Mouse (Mus musculus) lung, embryonic 15.5 days (tissue): ENCODE results near the gene 1110051M20Rik. TPM values are rescaled to one million over a fixed set of nuclear protein-coding genes. Genes with fewer than 3 reads are reported as not detected.
A peak's percentile ranks its signal among the peaks of the same experiment; 100 is the strongest.
"Not testable (repeated sequence)": the region's sequence is repeated elsewhere in the genome, so short reads cannot be mapped to it uniquely, and the experiment has no call there.

Experiments
- ATAC-seq: fragments of 200-750 bp; cut with Nextera tagmentation; 2 replicates; pipeline ENCODE4 v1.8.0; 2017; ENCODE audit warnings: moderate number of reproducible peaks, borderline replicate concordance; ENCODE audit not compliant: low FRiP score, low TSS enrichment; ENCODE audit errors: extremely low read depth
- H3K27ac ChIP-seq: fragments of 300-500 bp; sonication (generic); 2 replicates; pipeline ENCODE4 v1.5.1; 2015; ENCODE audit warnings: moderate library complexity, mild to moderate bottlenecking, inconsistent platforms
- H3K27me3 ChIP-seq: fragments of 300-500 bp; sonication (generic); 2 replicates; pipeline ENCODE4 v1.6.1; 2015; ENCODE audit warnings: inconsistent platforms
- H3K36me3 ChIP-seq: fragments of 300-500 bp; sonication (generic); 2 replicates; pipeline ENCODE4 v1.6.1; 2015; ENCODE audit warnings: inconsistent platforms
- H3K4me1 ChIP-seq: fragments of 300-500 bp; sonication (generic); 2 replicates; pipeline ENCODE4 v1.6.1; 2015; ENCODE audit warnings: inconsistent platforms
- H3K4me2 ChIP-seq: fragments of 300-500 bp; sonication (generic); 2 replicates; pipeline ENCODE4 v1.6.1; 2015; ENCODE audit warnings: inconsistent platforms, mild to moderate bottlenecking, moderate library complexity
- H3K4me3 ChIP-seq: fragments of 300-500 bp; sonication (generic); 2 replicates; pipeline ENCODE4 v1.5.1; 2015; ENCODE audit warnings: mild to moderate bottlenecking, inconsistent platforms
- H3K9ac ChIP-seq: fragments of 300-500 bp; sonication (generic); 2 replicates; pipeline ENCODE4 v1.6.1; 2015; ENCODE audit warnings: inconsistent platforms
- H3K9me3 ChIP-seq: fragments of 300-500 bp; sonication (generic); 2 replicates; pipeline ENCODE4 v1.6.1; 2016; ENCODE audit warnings: inconsistent platforms
- WGBS: fragments of 180-500 bp; shearing (Covaris S2); methylation state at CpG from one replicate; pipeline ENCODE4 v1.1.7; 2015; 5-methylcytosine and 5-hydroxymethylcytosine counted together
- microRNA-seq: library from miRNA; unstranded; fragments of <30 nt; microRNA quantifications from one replicate; pipeline ENCODE4, GENCODE M21; 2016
- polyA plus RNA-seq: library from polyadenylated mRNA; unstranded; fragments of >200 nt; fragmentation: Nextera tagmentation; extraction: Ambion mirVana; gene quantifications from 2 replicates; pipeline ENCODE4 v1.2.1, GENCODE M21; 2015

Gene 1110051M20Rik
- polyA plus RNA-seq, 1 experiment from 2014 or later, result 66.8 TPM

GRCm38 (mm10) chr2:91248366-91248765 is 196.1 kb downstream of the 1110051M20Rik start:
- H3K27ac ChIP-seq, result no peak overlapping the region
- 0 out of 2 replicates have a peak, but pooled peaks cover 2% of the 10 kb centered on the region for H3K27me3 ChIP-seq
- ATAC-seq, result no peak
- no peaks in the 10 kb centered on the region for H3K36me3 ChIP-seq
- H3K4me3 ChIP-seq, result no peak overlapping the region
- no peak overlapping the region for H3K9ac ChIP-seq
- no peaks in the 10 kb centered on the region for H3K4me1 ChIP-seq
- no peaks in the 10 kb centered on the region for H3K9me3 ChIP-seq
- H3K4me2 ChIP-seq, result no peak overlapping the region
- 75% methylated on average over 4 of the region's 4 CpGs for WGBS

DNA sequence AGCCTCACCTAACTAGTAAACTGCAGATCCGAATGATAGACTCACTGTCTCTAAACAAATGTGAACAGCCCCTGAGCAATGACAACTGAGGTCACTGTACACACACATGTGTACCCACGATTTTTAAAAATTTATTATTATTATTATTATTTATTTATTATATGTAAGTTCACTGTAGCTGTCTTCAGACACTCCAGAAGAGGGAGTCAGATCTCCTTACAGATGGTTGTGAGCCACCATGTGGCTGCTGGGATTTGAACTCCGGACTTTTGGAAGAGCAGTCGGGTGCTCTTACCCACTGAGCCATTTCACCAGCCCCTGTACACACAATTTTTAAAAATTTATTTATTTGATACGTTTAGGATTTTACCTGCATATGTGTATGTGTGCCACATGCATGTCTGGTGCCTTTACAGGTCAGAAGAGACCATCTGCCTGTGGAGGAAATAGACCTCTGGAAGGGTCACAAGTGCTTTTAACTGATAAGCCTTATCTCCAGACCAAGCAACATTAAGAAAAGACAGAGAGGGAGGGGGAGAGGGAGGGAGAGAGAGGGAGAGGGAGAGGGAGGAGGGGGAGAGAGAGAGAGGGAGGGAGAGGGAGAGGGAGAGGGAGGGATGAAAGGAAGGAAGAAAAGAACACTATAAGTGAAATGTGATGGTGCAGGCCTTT is 199.8 kb downstream of the 1110051M20Rik start:
- H3K4me1 ChIP-seq, result no peaks in the 10 kb centered on the region
- H3K9ac ChIP-seq, result no peak overlapping the region
- H3K27ac ChIP-seq, result no peak overlapping the region
- no peaks in the 10 kb centered on the region for H3K27me3 ChIP-seq
- no peaks in the 10 kb centered on the region for H3K36me3 ChIP-seq
- 66% methylated on average over 5 of the region's 5 CpGs for WGBS
- ATAC-seq, result no peak
- no peak overlapping the region for H3K4me2 ChIP-seq
- no peak overlapping the region for H3K4me3 ChIP-seq
- no peaks in the 10 kb centered on the region for H3K9me3 ChIP-seq

DNA sequence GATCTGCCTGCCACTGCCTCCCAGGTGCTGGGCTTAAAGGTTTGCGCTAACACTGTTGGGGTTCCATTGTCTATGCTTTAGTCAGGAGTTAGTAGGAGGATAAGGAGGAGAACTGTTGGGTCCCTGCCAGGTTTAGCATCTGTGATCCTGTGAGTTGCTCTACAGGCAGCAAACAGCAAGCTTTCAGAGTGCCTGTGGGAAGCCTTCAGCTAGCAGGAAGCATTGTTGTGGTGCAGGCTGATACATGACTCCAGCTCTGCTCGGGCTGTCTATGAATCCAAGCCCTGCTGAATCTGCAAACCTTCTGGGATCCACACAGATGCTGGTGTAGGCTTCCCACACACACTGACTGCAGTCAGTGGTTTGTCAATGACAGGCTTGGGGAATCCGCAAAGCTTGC is 201.1 kb downstream of the 1110051M20Rik start:
- Histone ChIP-seq H3K36me3 (no peaks in the 10 kb centered on the region), H3K4me1 (no peaks in the 10 kb centered on the region), H3K4me3 (no peak overlapping the region), H3K9ac (no peak overlapping the region), H3K27me3 (no peaks in the 10 kb centered on the region), H3K27ac (no peak overlapping the region), H3K9me3 (no peaks in the 10 kb centered on the region), H3K4me2 (no peak overlapping the region)
- WGBS, result 63% methylated on average over 3 of the region's 3 CpGs
- no peak for ATAC-seq

- H3K4me2 ChIP-seq, result no peak overlapping the region
- H3K4me3 ChIP-seq, result no peak overlapping the region
- H3K9me3 ChIP-seq, result no peaks in the 10 kb centered on the region
- no peak for ATAC-seq
- H3K27ac ChIP-seq, result no peak overlapping the region
- no peaks in the 10 kb centered on the region for H3K27me3 ChIP-seq
- no peak overlapping the region for H3K9ac ChIP-seq
- 61% methylated on average over 5 of the region's 5 CpGs for WGBS
- H3K36me3 ChIP-seq, result no peaks in the 10 kb centered on the region
- H3K4me1 ChIP-seq, result no peaks in the 10 kb centered on the region
Observed at GRCm38 (mm10) chr2:91242547-91242946, 202.0 kb downstream of the 1110051M20Rik start.

- H3K36me3 ChIP-seq, H3K9me3 ChIP-seq, H3K4me1 ChIP-seq, H3K27me3 ChIP-seq: not testable (repeated sequence)
- Histone ChIP-seq H3K4me2 (peak overlapping the region; percentile 87), H3K4me3 (peak overlapping the region; percentile 59), H3K27ac (peak overlapping the region; percentile 97), H3K9ac (peak overlapping the region; percentile 45; the same call in 1 of the 2 replicates)
- WGBS, result 4% methylated on average over 4 of the region's 4 CpGs
- peak; percentile 15; the same call in 1 of the 2 replicates for ATAC-seq
Observed at GRCm38 (mm10) chr2:91237511-91238080, 206.9 kb downstream of the 1110051M20Rik start.

DNA sequence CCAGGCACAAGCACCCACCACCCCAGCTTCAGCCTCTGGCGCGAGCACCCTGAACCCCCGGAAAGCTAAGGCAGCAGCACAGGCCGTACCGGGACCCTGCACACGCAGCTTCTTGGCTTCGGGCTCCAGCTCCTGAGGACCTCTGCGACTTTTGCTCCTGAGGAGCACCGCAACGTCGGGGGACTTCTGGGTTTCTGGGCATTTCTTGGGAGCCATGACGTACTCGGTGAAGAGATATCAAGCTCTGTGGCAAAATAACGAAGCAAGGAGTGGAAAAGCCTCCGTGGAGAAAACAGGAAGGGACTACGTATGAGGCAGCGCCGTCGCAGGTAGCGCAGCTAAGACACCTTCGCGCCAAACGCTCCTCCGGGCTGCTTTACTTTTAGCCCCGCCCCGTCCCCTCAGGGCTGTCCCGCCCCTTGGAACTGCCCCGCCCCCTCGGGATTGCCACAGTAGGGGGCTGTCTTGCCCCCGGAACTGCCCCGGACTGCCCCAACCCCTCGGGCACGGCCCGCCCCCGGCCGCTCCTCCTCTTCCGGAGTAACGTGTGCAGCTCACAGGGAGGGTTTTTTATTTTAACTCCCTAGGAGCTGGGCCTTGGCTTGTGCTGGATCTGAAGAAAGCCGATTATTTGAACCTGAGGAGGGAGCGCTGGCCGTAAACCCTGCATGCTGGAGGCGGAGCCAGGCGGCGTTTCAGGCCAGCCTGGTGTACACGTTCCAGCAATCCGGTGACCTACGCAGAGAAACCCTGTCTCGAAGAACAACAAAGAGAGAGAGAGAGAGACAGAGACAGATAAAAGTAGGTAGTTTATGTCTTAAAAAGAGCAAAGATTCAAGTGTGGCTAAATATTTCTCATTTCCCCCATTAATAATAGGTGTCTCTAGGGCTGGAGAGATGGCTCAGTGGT is 207.6 kb downstream of the 1110051M20Rik start, which contains the start of gene Ddb2:
TSS of gene Ddb2 (minus strand) at position 382 of the 910 bp plus-strand sequence.
- Histone ChIP-seq H3K4me1 (peaks cover 5% of the 10 kb centered on the region; the same call in 1 of the 2 replicates), H3K9ac (peak within 1 kb of the TSS; percentile 67), H3K27ac (peak within 1 kb of the TSS; percentile 97), H3K4me2 (peak within 1 kb of the TSS; percentile 87), H3K36me3 (no peaks in the 10 kb centered on the region; the same call in 1 of the 2 replicates), H3K9me3 (no peaks in the 10 kb centered on the region), H3K4me3 (peak within 1 kb of the TSS; percentile 59), H3K27me3 (no peaks in the 10 kb centered on the region)
- peak; percentile 100 for ATAC-seq
- under 1% methylated on average over 48 of the region's 48 CpGs for WGBS

DNA sequence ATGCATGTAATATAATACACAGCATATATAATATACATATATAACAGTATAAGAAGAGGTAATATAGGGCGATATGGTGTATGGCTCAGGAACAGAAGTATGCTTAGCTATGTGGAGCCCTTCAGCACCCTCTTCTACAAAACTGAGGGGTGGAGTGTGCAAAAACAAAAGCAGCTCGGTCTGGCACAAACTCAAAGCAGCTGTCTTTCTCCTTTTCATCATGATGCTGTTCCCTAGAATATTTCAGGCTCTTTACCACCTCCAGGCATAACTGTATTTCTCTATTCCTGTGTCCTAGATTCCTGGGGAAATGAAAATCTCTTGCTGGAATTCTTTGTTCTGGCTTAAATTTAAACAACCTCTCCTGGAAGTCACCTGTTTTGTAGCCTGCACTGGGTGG is 214.8 kb downstream of the 1110051M20Rik start:
- no peak overlapping the region for H3K4me2 ChIP-seq
- H3K27ac ChIP-seq, result no peak overlapping the region
- no peaks in the 10 kb centered on the region for H3K9me3 ChIP-seq
- H3K4me1 ChIP-seq, result no peaks in the 10 kb centered on the region
- H3K27me3 ChIP-seq, result no peaks in the 10 kb centered on the region
- 78% methylated on average over 2 of the region's 2 CpGs for WGBS
- ATAC-seq, result no peak
- H3K9ac ChIP-seq, result no peak overlapping the region
- H3K4me3 ChIP-seq, result no peak overlapping the region
- H3K36me3 ChIP-seq, result no peaks in the 10 kb centered on the region; the same call in 1 of the 2 replicates

Small RNA genes within 50 kb of the gene (microRNA-seq; reads per million reads assigned to microRNA genes)
- not detected for gene Gm22071

Other genes starting within 250 kb of the 1110051M20Rik start
- 20.9 and 22.8 TPM in 2 replicates for gene Nr1h3, start 241.9 kb downstream of the 1110051M20Rik start, polyA plus RNA-seq
- gene Acp2, start 241.8 kb downstream of the 1110051M20Rik start, polyA plus RNA-seq, result 27.6 and 30.6 TPM in 2 replicates
- 19.7 and 20.4 TPM in 2 replicates for gene Ddb2, start 207.7 kb downstream of the 1110051M20Rik start, polyA plus RNA-seq
- gene Pacsin3, start 188.8 kb downstream of the 1110051M20Rik start, polyA plus RNA-seq, result 51.7 and 54.2 TPM in 2 replicates
- 89.5 and 93.0 TPM in 2 replicates for gene Arfgap2, start 179.7 kb downstream of the 1110051M20Rik start, polyA plus RNA-seq
- 10.0 and 11.4 TPM in 2 replicates for gene Lrp4, start 12.8 kb upstream of the 1110051M20Rik start, polyA plus RNA-seq
- 102 and 105 TPM in 2 replicates for gene Ckap5, start 82.1 kb upstream of the 1110051M20Rik start, polyA plus RNA-seq
- 0.66 and 2.5 TPM in 2 replicates for gene F2, start 191.7 kb upstream of the 1110051M20Rik start, polyA plus RNA-seq
- gene Zfp408, start 205.1 kb upstream of the 1110051M20Rik start, polyA plus RNA-seq, result 10.9 and 11.1 TPM in 2 replicates
- 134 and 142 TPM in 2 replicates for gene Arhgap1, start 205.2 kb upstream of the 1110051M20Rik start, polyA plus RNA-seq